Mouse (Mus musculus): ENCODE measurements around the gene Cops2. TPM values are rescaled to one million over a fixed set of nuclear protein-coding genes. Genes with fewer than 3 reads are reported as not detected.

The Cops2 gene
- polyA plus RNA-seq, 1 experiment = 233 TPM

DNA sequence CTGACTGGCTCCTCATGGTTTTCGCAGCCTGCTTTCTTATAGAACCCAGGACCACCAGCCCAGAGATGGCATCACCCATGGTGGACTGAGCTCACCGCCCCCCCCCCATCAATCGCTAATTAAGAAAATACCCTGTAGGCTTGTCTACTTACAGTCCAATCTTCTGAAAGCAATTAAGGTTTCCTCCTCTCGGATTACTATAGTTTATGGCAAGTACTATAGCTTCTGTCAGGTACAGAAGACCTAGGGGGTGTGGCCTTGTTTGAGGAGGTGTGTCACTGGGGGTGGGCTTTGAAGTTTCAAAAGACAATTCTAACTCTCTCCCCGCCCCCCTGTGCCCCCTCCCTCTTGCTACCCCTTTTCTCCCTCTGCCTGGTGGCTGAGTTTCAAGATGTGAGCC lies 69.7 kb downstream of the Cops2 start:
- peaks cover 14% of the 10 kb centered on the region for H3K4me1 ChIP-seq (ENCODE audit: control insufficient read depth, insufficient read depth, low read length)
- peak overlapping the region; percentile 47; the same call in 1 of the 2 replicates for H3K27ac ChIP-seq (ENCODE audit: insufficient read depth, low read length)
- H3K4me3 ChIP-seq (ENCODE audit: insufficient read depth, low read length) = no peak overlapping the region
- no peak for TF ChIP-seq CTCF (IDR thresholded peaks at IDR 0.05; ENCODE audit: borderline replicate concordance, insufficient read depth, low read length)
- TF ChIP-seq POLR2A (IDR thresholded peaks at IDR 0.05; ENCODE audit: low read depth, low read length) = no peak

DNA sequence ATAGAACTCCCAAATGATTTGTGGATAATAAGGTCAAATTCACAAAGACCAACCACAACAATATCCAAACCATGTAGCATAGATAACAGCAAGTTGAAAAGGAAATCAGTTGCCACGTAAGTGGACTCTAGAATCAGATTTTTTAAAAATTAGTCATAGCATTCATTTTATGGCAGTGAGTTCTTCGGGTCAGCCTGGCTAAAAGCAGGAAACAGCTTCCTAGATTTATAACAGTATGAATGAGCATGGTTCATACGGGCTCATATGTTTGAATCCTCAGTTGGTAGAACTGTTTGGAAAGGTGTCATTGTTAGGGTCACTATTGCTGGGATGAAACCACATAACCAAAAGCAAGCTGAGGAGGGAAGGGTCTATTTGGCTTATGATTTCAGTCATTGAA lies 70.2 kb downstream of the Cops2 start:
- TF ChIP-seq POLR2A (IDR thresholded peaks at IDR 0.05; ENCODE audit: low read depth, low read length) (no peak), CTCF (IDR thresholded peaks at IDR 0.05; ENCODE audit: borderline replicate concordance, insufficient read depth, low read length) (no peak)
- H3K4me1 ChIP-seq (ENCODE audit: control insufficient read depth, insufficient read depth, low read length) = peaks cover 14% of the 10 kb centered on the region
- peak overlapping the region; percentile 47; the same call in 1 of the 2 replicates for H3K27ac ChIP-seq (ENCODE audit: insufficient read depth, low read length)
- H3K4me3 ChIP-seq (ENCODE audit: insufficient read depth, low read length) = no peak overlapping the region

DNA sequence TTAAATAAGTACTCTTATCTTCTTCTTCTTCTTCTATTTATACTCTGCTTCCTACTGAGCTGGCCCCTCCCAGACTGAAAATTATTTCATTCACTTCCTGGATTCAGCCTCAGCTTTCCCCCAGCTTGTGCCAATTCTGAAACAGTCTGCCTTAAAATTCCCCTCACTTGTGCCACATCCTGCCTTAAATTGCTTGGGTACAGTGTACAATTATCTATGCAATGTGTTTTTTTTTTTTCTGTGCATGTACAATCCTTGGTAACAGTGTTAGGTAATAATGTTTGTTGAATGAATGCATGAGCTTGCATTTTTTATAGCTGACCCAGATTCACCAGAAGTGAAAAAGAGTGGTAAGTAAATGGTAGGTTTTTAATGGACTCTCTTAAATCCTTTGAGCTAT lies 70.6 kb downstream of the Cops2 start:
- Histone ChIP-seq H3K27ac (ENCODE audit: insufficient read depth, low read length) (peak overlapping the region; percentile 75), H3K4me1 (ENCODE audit: control insufficient read depth, insufficient read depth, low read length) (peaks cover 14% of the 10 kb centered on the region), H3K4me3 (ENCODE audit: insufficient read depth, low read length) (no peak overlapping the region)
- TF ChIP-seq CTCF (IDR thresholded peaks at IDR 0.05; ENCODE audit: borderline replicate concordance, insufficient read depth, low read length) (no peak), POLR2A (IDR thresholded peaks at IDR 0.05; ENCODE audit: low read depth, low read length) (no peak)

DNA sequence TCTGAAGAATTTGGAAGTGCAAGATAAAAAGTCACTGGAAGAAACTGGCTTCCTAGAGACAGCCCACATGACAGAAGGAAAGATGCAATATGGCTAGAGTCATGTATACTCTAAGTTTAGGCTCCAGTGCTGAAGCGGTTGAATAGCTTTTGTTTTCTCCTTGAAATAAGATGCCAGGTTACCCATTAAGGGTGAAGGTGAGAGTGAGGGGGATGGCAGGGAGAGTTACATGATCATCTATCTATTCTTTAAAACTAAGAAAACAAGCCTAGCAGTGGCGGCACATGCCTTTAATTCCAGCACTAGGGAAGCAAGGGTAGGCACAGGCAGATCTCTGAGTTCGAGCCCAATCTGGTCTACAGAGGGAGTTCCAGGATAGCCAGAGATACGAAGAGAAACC lies 73.9 kb downstream of the Cops2 start:
- H3K27ac ChIP-seq (ENCODE audit: insufficient read depth, low read length) = no peak overlapping the region
- no peak overlapping the region for H3K4me3 ChIP-seq (ENCODE audit: insufficient read depth, low read length)
- TF ChIP-seq CTCF (IDR thresholded peaks at IDR 0.05; ENCODE audit: borderline replicate concordance, insufficient read depth, low read length) (no peak), POLR2A (IDR thresholded peaks at IDR 0.05; ENCODE audit: low read depth, low read length) (no peak)
- H3K4me1 ChIP-seq (ENCODE audit: control insufficient read depth, insufficient read depth, low read length) = peaks cover 17% of the 10 kb centered on the region

DNA sequence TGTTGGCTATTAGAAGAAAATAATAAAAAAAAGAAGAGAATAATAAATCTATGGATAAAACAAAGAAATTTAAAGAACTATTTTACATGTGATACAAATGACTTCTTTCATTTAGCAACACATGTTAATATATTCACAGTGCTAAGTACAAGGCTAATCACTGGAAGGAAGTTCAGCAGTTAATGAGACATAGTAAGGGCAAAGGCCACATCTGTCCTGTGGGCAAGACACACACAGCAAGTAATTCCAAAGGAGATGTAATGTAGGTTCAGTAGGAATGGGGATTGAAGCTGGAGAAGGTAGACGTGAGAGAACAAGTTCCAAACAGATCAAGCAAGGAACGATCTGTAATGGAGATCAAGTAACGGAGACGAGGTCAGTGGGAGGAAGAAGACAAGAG lies 74.5 kb downstream of the Cops2 start:
- Histone ChIP-seq H3K4me3 (ENCODE audit: insufficient read depth, low read length) (no peak overlapping the region), H3K4me1 (ENCODE audit: control insufficient read depth, insufficient read depth, low read length) (peaks cover 14% of the 10 kb centered on the region; the same call in 1 of the 2 replicates), H3K27ac (ENCODE audit: insufficient read depth, low read length) (no peak overlapping the region)
- TF ChIP-seq POLR2A (IDR thresholded peaks at IDR 0.05; ENCODE audit: low read depth, low read length) (no peak), CTCF (IDR thresholded peaks at IDR 0.05; ENCODE audit: borderline replicate concordance, insufficient read depth, low read length) (no peak)

DNA sequence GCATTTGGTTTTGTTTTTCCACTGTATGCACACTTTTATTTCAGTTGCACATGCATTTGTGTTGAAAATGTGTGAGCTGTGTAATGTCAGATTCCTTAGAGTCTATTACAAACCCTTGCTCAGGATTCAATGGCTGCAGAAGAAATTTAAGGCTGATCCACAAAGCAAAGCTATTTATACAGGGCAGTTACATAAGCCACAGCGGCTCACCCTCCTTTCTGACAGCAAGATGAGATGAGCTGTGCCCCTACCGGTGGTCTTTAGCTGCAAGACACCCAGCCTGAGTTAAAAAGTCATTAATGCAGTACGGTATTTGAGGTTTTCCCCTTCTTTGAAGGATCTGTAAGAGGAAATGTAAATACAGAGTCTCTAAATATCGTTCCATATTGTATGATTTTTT lies 75.1 kb downstream of the Cops2 start:
- Histone ChIP-seq H3K27ac (ENCODE audit: insufficient read depth, low read length) (no peak overlapping the region), H3K4me3 (ENCODE audit: insufficient read depth, low read length) (no peak overlapping the region), H3K4me1 (ENCODE audit: control insufficient read depth, insufficient read depth, low read length) (peaks cover 14% of the 10 kb centered on the region; the same call in 1 of the 2 replicates)
- TF ChIP-seq POLR2A (IDR thresholded peaks at IDR 0.05; ENCODE audit: low read depth, low read length) = no peak
- TF ChIP-seq CTCF (IDR thresholded peaks at IDR 0.05; ENCODE audit: borderline replicate concordance, insufficient read depth, low read length) = no peak

DNA sequence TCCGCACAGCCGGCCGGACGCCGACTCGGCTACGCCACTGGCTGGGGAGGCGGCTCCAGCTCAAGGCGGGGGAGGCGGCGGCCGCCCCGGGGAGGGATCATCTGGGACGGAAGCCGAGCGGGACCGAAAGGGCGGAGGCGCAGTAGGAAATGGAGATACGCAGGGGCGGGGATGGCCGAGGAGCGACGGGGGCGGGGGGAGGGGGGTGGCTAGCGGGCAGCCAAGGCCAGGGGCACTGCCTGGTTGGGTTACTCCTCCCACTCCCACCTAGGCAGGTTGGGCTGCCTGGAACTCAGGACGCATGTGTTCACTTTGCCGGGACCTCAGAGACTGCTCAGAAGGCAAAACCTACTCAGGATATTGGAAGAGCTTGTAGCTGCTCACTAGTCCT lies 76.2 kb downstream of the Cops2 start, which contains the start of gene Secisbp2l:
TSS of gene Secisbp2l (minus strand) at position 152 of the 391 bp plus-strand sequence.
- TF ChIP-seq POLR2A (IDR thresholded peaks at IDR 0.05; ENCODE audit: low read depth, low read length) (peak; percentile 77), CTCF (IDR thresholded peaks at IDR 0.05; ENCODE audit: borderline replicate concordance, insufficient read depth, low read length) (no peak)
- Histone ChIP-seq H3K4me3 (ENCODE audit: insufficient read depth, low read length) (peak within 1 kb of the TSS; percentile 97), H3K4me1 (ENCODE audit: control insufficient read depth, insufficient read depth, low read length) (peaks cover 7% of the 10 kb centered on the region; the same call in 1 of the 2 replicates), H3K27ac (ENCODE audit: insufficient read depth, low read length) (peak within 1 kb of the TSS; percentile 53)

DNA sequence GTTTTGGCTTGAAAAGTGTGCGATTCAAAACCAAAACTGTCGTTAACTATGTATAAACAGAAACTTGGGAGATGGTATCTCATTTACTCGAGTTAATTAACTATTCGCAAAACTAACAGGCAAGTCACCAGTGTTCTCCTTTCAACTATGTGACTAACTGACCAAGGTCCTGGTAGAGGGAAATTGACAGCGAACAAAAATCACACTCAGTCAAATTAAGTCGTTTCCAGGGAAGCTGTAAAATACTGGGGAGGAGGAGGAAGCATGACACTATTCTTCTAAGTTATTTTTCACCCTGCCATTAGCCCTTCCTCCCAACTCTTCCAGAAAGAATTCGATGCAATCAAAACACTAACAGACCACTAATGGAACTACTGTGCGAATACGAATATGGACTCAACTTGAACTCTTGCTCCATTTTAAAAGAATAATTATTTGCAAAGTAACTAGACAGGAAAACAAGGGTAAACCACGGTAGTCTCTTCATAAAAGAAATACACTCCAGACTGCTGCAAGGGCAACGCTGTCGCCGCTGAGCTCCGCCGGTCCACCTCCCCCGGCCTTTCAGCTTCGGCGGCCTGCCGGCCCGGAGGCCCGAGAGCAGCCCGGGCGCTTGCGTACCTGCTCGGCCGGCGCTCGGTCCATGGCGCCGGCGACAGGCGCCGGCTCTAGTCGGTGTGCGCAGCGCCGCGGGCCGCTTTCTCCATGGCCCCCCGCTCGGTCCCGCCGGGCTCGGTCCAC lies 76.8 kb downstream of the Cops2 start:
- TF ChIP-seq POLR2A (IDR thresholded peaks at IDR 0.05; ENCODE audit: low read depth, low read length) (no peak), CTCF (IDR thresholded peaks at IDR 0.05; ENCODE audit: borderline replicate concordance, insufficient read depth, low read length) (no peak)
- H3K27ac ChIP-seq (ENCODE audit: insufficient read depth, low read length) = peak overlapping the region; percentile 53; the same call in 1 of the 2 replicates
- peaks cover 4% of the 10 kb centered on the region; the same call in 1 of the 2 replicates for H3K4me1 ChIP-seq (ENCODE audit: control insufficient read depth, insufficient read depth, low read length)
- peak overlapping the region; percentile 97 for H3K4me3 ChIP-seq (ENCODE audit: insufficient read depth, low read length)

DNA sequence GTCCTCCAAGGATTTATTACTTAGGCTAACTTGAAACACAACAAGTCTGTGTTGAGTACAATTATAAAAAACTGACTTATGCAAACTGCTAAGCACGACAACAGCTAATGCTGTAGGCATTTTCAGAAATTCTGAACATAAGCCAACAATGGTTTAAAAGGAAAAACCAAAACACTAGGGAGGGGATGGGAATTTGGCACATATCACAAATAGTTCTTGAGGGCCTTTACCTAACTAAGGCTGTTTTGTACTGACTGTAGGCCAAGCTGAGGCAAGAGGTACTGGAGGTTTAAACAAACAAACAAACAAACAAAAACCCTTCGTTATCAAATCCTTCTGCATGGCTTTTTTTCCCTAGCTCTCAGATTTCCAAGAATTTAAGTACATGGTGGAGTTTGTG lies 77.9 kb downstream of the Cops2 start:
- peak overlapping the region; percentile 35 for H3K4me3 ChIP-seq (ENCODE audit: insufficient read depth, low read length)
- H3K27ac ChIP-seq (ENCODE audit: insufficient read depth, low read length) = peak overlapping the region; percentile 56

More for the DNA sequence above, 77.9 kb downstream of the Cops2 start:
- H3K4me1 ChIP-seq (ENCODE audit: control insufficient read depth, insufficient read depth, low read length) = peaks cover 4% of the 10 kb centered on the region; the same call in 1 of the 2 replicates
- TF ChIP-seq CTCF (IDR thresholded peaks at IDR 0.05; ENCODE audit: borderline replicate concordance, insufficient read depth, low read length) (no peak), POLR2A (IDR thresholded peaks at IDR 0.05; ENCODE audit: low read depth, low read length) (no peak)

Other genes with a start within 250 kb of the Cops2 start
- gene Cep152, start 234.0 kb downstream of the Cops2 start, polyA plus RNA-seq (2011; ENCODE audit: insufficient read length, low read depth, missing spikeins) = 4.2 and 4.3 TPM in 2 replicates
- gene Eid1, start 186.0 kb downstream of the Cops2 start, polyA plus RNA-seq (2011; ENCODE audit: insufficient read length, low read depth, missing spikeins) = 115 and 131 TPM in 2 replicates
- gene Shc4, start 135.0 kb downstream of the Cops2 start, polyA plus RNA-seq (2011; ENCODE audit: insufficient read length, low read depth, missing spikeins) = 2.9 and 3.7 TPM in 2 replicates
- gene Secisbp2l, start 76.3 kb downstream of the Cops2 start, polyA plus RNA-seq (2011; ENCODE audit: insufficient read length, low read depth, missing spikeins) = 43.8 and 46.4 TPM in 2 replicates
- gene Galk2, start within 50 bp of the Cops2 start, polyA plus RNA-seq (2011; ENCODE audit: insufficient read length, low read depth, missing spikeins) = 49.5 and 54.1 TPM in 2 replicates
- gene Fgf7, start 175.5 kb upstream of the Cops2 start, polyA plus RNA-seq (2011; ENCODE audit: insufficient read length, low read depth, missing spikeins) = 70.8 and 94.4 TPM in 2 replicates

Data from embryonic fibroblast, embryonic 13.5 days (primary cell).